Mouse (Mus musculus): ENCODE results near the gene Arf3.
"Not testable (repeated sequence)": the region's sequence is repeated elsewhere in the genome, so short reads cannot be mapped to it uniquely, and the experiment has no call there.

Gene Arf3

DNA sequence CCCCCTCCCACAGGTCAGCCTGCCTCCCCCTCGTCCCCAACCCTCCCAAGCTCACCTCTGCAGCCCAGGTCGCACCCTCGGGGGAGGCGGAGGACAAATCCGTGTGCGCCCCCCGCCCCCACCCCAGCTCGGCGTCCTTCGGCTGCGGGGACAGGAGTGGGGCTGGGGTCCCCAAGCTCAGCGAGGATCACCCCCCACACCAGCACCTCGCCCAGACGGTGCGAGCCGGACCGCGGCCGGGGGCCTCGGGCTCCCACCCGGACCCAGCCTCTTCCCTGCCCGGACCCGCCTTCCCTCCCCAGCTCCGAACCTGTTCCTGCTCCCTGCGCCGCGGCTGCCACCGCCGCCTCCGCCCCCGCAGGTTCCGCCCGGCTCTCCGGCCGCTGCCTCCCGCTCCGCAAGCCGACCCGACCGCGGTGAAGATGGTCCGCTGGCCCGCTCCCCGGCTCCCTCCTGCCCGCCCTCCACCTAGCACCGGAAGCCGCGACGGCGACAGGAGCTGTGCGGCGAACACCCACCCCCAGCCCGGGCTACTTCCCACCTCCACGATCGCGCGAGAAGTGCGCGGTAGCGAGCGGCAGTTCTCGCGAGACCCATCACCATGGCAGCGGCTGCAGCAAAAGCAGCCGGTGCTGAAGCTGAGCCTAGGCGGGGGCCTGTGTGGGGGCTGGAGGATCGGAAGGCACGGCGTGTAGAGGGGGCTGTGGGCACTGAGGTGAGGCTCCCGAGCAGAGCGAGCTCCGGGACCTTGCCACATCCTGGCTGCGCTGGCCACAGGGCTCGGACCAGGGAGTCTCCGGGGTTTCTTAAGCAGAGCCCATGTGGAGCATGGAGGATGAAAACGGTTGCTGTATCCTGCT lies at the start of gene Arf3:
Gene Arf3 (minus strand): TSS at position 545 of the 860 bp plus-strand sequence.
- peak; percentile 39 for DNase-seq (ENCODE audit: low read depth, low spot score)

DNA sequence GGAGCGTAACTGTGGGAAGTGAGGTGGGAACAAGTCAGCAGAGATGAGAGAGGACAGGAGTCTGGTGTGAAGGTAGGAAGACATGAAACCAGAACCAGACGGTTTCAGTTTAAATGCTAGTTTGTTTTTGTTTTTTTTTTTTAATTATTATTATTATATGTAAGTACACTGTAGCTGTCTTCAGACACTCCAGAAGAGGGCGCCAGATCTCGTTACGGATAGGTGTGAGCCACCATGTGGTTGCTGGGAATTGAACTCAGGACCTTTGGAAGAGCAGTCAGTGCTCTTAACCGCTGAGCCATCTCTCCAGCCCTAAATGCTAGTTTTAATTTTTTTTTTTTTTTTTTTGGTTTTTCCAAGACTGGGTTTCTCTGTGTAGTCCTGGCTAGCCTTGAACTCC lies 47.2 kb upstream of the Arf3 start:
- DNase-seq (ENCODE audit: low read depth, low spot score), result not testable (repeated sequence)

DNA sequence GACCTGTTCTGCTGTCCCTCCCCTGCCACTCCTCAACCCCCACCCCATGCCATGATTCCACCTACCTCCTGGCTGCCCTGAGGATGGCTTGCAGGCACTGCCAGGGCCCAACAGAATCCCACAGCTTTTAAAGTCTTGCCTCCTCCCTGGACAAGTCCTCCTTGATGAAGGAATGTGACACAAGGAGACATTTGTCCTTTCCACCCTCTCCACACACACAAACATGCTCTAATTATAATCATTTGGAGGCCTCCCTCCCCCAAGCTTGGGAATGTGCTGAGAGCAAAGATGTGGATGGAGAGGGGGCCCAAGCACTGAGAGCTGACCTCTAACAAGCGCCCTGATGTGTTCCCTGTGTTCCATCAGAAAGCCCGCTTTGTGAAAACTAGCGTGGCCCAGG lies 46.4 kb upstream of the Arf3 start, which contains the start of gene Ddn:
Gene Ddn (minus strand): TSS at position 101 of the 400 bp plus-strand sequence.
- no peak for DNase-seq (ENCODE audit: low read depth, low spot score)

DNA sequence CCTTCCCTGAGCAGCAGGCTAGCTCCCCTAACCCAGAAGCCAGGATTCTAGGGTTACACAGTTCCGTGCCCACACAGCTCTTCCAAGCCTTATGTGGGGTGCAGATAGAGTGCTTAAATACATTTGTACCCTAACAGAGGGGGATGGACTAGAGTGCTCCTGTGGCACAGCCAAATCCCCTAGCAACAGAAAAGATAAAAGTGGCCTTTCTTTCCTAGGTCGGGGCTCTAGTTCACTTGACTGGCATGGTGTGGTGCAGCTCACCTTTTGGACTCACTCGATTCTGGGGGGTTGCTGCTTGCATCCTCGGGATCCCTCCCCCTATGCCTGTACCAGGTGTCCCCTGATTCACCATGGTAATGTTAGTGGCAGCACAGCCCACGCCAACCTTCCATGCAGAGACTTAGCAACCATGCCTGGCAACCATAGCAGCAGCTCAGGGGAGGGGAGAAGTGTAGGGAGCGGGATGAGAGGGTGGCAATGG lies 45.7 kb upstream of the Arf3 start:
- DNase-seq (ENCODE audit: low read depth, low spot score), result no peak

DNA sequence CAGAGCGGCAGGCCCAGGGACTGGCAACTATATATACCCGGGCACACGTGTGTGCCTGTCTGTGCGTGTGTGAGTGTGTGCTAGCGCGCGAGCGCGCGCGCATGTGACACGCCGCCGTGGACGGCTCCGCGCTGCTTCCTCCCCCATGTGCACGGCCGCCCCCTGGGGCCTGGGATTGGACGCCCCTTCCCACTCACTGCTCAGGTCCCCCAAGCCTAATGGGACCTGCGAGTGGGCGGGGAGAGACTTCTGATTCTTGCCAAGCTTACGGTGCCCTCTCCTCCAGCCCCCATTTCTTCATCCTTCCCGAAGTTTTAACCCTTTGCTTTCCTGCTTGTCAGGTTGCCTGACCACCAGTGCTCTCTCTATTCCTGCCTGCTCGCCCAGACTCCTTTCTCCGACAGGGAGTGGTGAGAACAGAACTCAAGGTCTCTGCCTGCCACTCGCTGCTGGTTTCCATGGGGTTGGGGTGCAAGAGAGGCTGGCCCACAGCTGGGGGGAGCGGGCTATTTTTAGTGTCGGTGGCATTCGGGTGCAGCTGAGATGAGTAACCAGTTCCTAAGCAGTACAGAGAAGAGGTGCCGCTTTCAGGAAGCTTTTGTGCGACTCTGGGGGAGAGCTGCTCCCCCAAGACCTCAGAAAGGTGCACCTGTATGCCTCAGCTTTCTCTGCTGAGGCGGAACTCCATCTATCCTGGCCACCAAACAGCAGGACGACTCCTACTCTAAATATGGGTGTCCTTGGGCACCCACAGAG lies 45.1 kb upstream of the Arf3 start:
- no peak for DNase-seq (ENCODE audit: low read depth, low spot score)

DNA sequence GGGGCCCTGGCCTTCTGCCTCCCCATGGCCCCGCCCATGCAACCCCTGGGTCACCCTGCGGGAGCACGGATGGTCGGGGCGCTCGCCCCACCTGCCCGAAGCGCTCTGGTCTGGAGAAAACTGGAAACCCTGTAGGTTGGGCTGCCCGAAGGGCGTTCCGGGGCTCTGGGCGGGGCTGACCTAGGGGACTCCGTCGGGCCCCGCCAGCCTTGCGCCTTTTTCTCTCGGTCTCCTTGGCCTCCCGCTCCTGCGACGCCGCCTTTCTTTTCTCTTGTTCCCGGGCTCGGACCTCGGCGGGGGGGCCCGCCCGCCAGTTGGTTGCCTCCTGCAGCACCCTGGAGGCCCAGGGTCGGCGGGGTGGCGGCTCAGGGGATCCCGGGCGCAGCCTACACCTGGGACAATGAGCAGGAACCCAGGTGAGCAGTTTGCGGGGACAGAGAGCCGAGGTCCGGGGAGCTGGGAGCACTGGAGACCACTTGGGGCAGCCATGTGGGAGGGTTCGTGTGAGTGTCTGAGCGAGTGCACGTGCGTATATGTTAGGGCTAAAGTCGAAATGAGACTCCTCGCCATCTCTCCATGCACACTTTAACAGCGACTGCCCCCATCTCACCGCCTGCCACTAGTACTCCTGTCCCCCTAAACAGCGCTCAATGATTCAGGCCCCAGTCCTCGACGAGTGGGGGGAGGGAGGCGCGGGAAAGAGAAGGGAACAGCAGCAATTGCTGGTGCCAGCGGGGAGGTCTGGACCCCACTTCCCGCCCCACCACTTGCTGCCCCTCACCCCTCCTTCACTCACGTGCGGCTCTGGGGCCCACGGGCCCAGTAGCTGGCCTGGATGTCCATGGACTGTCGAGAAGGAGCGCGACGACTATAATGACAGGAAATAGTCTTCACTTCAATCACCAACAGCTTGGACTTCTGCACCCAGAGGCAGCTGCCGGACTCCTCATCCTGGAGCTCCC lies 44.1 kb upstream of the Arf3 start:
- DNase-seq (ENCODE audit: low read depth, low spot score), result no peak

DNA sequence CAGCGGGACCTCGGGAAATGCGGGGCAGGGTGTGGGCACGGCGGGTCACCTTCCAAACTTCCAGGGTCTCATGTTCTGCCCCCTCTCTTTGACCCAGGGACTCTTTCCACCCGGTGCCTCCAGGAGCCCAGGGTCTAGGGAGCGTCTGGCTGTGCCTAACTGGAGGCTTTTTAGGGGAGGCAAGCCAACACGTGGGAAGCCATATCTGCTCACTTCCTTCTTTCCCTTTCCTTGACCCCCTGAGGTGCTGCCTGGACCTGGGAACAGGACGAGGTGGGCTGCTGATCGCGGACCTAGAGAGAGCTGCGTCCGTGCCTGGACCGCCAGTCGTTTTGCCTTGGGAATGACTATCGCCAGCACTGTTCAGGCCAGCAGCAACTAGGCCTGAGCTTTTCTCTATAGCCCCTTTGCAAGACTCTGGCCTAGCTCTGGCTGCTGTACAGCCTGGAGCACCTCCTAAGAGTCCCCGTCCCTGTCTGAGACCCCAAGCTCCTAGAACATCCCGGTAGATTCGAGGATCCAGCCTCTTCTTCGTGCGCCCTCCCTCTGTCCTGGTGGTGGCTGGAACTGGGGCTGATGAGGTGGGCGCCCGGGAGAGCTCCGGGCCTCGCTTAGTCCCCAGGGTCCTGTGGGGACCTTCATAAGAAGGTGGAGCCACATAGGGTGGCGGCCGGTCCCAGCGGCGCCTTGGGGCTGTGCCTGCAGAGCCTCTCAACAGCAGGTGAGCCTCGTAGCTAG lies 43.2 kb upstream of the Arf3 start:
- no peak for DNase-seq (ENCODE audit: low read depth, low spot score)

DNA sequence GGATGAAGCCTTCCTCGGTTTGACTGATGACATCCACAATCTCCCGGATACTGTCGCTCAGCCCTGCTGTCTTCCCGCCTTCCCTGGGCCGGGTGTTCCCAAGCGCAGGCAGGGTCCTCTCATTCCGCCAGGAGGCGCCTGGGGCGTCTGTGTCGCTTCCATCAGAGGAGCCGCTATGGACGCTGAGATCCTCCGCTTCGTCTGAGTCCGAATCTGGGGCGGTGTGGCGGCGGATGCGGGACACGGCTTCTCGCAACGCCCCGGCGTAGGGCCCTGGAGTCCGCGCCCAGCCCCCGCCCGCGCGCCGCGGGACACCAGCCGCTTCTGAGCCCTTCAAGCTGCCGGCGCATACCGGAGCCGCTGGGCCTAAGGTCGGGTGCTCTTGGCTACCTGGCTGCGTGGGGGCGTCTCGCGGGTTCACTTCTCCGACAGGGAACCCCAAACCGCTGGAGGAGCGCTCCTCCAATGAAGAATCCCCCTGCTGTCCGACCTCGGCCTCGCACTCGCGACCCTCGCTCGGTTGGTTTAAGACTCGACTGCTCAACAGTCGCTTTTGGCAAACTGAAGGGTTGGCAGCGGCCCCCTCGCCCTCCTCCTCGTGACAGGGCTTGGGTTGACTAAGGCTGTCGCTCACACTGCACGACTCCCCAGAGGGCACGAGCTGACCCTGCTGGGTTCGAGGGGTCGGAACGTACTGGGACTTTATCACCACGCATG lies 42.5 kb upstream of the Arf3 start:
- no peak for DNase-seq (ENCODE audit: low read depth, low spot score)

DNA sequence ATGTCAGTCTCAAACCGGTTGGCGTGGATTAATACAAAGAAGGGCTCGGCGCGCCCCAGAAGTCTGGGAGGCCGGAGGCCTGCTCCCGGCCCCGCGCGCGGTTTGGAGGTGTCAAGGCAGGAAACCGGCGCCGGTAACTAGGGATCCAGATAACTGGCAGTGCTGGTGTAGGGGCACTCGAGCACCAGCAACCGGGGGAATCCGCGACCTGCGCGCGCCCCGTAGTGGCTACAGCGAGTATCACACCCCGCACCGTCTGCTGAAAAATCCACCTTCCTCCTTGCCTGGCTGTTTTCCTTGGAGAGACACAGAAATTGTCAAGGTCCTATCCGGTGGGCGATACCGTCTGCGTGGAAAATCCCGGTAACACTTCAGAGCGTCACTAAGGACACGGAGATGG lies 41.0 kb upstream of the Arf3 start:
- peak; percentile 24 for DNase-seq (ENCODE audit: low read depth, low spot score)

DNA sequence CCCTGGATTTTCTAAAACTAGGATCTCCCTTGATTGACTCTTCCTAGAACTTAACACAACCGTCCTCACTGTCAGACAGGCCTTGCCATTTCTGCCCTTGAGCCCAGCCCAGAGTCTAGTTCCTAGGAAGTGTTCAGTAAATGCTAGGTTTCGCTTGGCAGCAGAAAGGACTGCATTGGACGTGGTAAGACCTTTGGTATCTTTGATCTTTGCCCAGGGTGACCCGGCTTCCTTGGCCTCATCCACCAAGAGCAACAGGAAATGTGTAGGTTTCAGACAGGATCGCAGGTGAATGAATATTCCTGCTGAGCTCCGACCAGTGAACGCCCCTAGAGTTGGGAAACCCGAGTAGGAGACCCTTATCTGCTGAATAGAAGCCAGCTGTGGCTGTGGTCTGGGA lies 39.9 kb upstream of the Arf3 start:
- no peak for DNase-seq (ENCODE audit: low read depth, low spot score)

DNA sequence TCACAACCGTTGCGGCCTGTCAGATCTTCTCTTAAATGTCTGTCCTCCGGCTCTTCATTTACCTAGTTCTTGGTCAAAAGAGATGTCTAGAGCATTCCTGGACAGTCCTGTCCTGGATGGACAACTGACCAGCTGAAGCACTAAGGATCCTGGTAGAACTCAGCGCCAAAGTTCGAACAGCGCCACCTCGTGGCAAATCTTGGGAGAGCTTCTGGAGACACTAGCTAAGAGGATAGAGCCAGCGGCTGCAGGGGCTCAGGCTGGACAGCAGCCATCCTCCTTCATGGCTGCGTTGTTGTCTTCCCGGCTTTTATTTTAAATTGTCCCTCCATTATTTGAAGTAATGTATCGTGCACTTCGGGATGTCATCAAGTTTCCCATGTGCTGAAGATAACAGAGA lies 36.4 kb upstream of the Arf3 start:
- DNase-seq (ENCODE audit: low read depth, low spot score), result peak; percentile 49

DNA sequence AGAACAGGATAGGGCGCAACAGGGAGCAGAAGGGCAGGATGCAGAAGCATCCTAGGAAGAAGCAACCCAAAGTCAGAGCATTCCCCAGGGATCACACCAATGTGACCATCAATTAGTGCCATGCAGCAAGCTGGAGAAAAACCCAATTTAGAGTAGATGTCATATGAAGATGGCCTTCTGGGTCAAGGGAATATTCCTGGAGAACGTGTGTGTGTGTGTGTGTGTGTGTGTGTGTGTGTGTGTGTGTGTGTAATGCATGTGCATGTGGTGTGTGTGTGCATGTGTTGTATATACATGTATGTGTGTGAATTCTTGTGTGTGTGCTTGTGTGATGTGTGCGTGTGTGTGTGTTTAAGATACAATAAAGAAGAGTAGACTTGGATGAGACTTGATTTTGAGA lies 35.9 kb upstream of the Arf3 start:
- DNase-seq (ENCODE audit: low read depth, low spot score), result no peak

DNA sequence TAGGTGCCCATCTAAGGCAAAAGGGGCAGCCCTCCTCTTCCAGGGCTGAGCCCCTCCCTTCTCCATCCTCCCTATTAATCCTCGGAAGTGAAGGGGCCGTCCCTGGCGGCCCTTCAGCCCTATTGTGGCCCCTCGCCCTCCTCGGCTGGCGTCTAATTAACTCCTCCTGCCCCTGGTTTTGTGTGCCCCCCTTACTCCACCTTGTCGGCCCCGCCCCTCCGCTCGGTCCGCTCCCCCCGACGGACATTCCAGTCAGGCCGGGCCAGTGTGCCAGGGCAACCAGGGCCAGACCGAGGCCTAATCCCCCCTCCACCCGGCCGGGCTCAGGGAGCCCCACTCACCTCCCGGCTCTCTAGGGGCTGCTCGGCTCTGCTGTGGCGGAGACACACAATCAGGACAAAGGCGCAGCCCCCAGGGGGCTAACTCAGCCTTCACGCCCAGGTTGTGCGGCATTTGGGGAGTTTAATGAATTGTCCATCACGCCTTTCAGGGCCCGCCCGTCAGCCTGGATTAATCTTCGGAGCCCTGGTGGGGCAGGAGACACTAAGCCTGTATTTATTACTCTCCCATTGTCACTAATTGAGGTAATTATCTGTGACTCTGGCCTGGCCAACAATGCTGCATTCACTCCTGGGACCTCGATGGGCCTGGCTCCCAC lies 35.0 kb upstream of the Arf3 start:
- DNase-seq (ENCODE audit: low read depth, low spot score), result no peak

DNA sequence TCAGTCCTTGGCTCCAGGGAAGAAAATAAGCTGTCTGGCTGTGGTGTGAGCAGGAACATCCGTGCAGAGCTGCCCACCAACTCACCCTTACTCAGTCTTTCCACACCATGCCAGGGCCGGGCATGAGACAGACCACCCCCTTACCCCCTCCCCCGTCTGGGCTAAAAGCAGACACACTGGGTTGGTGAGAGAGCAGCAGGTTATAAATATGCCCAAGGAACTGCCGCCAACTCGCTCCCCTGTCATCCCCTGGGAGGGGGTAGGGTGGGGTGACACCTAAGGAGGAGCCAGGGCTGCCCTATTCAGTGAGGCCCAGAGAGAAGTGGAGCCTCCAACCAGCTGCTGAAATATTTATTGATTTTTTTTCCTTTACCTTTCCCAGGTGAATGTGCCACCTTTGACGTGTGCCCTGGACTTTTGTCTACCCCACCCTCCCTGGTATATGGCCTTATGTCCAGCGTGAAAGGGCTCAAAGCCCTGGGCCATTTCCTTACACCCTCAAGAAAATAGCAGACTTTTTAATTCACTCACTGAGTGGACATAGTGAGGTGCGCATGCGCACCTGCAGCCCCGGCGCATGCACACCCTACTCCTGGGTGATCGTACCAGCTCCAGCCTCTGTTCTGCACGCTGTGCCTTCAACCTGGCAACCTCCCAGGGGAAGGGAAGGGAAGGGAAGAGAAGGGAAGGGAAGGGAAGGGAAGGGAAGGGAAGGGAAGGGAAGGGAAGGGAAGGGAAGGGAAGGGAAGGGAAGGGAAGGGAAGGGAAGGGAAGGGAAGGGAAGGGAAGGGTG lies 34.0 kb upstream of the Arf3 start:
- DNase-seq (ENCODE audit: low read depth, low spot score), result no peak

DNA sequence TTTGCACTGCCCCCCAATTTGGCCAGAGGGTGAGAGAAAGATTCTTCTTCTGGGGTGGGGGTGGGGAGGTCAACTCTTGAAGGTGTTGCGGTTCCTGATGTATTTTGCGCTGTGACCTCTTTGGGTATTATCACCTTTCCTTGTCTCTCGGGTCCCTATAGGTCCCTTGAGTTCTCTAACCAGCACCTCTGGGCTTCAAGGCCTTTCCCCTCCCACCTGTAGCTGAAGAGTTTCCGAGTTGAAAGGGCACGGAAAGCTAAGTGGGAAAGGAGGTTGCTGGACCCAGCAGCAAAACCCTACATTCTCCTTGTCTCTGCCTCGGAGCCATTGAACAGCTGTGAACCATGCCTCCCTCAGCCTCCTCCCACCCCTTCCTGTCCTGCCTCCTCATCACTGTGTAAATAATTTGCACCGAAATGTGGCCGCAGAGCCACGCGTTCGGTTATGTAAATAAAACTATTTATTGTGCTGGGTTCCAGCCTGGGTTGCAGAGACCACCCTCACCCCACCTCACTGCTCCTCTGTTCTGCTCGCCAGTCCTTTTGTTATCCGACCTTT lies 30.2 kb upstream of the Arf3 start:
- DNase-seq (ENCODE audit: low read depth, low spot score), result no peak

DNA sequence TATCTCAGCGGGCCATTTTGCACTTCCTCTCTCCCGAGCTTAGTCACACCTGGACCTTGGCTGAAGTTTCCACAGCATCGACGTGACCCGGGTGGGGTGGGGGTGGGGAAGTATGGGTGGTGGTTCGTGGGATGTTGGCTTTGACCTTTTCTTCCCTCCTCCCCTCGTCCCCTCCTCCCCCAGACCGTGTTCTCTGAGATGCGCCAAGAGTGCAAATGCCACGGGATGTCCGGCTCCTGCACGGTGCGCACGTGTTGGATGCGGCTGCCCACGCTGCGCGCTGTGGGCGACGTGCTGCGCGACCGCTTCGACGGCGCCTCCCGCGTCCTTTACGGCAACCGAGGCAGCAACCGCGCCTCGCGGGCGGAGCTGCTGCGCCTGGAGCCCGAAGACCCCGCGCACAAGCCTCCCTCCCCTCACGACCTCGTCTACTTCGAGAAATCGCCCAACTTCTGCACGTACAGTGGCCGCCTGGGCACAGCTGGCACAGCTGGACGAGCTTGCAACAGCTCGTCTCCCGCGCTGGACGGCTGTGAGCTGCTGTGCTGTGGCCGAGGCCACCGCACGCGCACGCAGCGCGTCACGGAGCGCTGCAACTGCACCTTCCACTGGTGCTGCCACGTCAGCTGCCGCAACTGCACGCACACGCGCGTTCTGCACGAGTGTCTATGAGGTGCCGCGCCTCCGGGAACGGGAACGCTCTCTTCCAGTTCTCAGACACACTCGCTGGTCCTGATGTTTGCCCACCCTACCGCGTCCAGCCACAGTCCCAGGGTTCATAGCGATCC lies 29.4 kb upstream of the Arf3 start:
- no peak for DNase-seq (ENCODE audit: low read depth, low spot score)

DNA sequence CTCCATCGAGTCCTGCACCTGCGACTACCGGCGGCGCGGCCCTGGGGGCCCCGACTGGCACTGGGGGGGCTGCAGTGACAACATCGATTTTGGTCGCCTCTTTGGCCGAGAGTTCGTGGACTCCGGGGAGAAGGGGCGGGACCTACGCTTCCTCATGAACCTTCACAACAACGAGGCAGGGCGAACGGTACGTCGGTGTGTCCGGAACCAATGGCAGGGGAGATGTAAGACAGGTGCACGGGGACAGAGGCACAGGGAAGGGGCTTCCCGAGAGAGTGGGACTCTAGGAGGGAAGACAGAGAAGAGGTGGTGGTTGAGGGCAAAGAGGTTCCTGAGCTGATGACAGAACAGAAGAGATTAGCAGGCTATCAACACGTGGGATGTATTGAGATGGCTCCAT lies 28.8 kb upstream of the Arf3 start:
- no peak for DNase-seq (ENCODE audit: low read depth, low spot score)

DNA sequence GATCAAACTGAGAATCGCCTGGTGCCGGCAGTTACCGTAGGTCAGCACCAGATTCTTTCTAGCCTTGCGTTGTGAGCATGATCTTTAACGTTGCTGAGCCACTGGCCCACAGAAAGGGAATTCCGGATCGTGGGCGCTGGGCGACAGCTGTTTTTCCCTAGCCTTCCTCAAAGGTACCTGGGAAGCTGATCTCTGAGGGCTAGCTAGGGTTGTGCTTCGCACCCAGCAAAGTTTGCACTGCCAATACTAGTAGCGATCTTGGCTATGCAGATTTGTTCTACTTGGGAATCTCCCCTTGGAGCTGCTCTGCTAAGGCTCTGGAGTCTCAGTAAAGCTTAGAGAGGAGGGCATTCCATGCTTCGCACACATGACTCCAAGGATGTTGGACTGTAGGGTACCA lies 28.2 kb upstream of the Arf3 start:
- no peak for DNase-seq (ENCODE audit: low read depth, low spot score)

Data from c-Kit-negative CD71-positive TER-119-positive erythroid progenitor cells, embryonic 14.5 days (primary cell).